Mouse (Mus musculus) kidney, postnatal 36 days (tissue): ENCODE results near the gene Abcg8.
A peak's percentile ranks its signal among the peaks of the same experiment; 100 is the strongest.

Experiments used
- DNase-seq, 2 experiments: peaks; one replicate each; pipeline ENCODE4 v3.0.0; 2021 to 2022; ENCODE audit warnings: mixed read lengths in 2 of 2

The Abcg8 gene

GRCm38 (mm10) chr17:84675951-84676366, at the start of gene Abcg8:
Abcg8 (plus strand) TSS chr17:84676302.
- peak in 1 of 2 experiments; percentile 55 for DNase-seq

GRCm38 (mm10) chr17:84626857-84627305, 49.2 kb upstream of the Abcg8 start:
- DNase-seq, result peak in 1 of 2 experiments; percentile 34

DNA sequence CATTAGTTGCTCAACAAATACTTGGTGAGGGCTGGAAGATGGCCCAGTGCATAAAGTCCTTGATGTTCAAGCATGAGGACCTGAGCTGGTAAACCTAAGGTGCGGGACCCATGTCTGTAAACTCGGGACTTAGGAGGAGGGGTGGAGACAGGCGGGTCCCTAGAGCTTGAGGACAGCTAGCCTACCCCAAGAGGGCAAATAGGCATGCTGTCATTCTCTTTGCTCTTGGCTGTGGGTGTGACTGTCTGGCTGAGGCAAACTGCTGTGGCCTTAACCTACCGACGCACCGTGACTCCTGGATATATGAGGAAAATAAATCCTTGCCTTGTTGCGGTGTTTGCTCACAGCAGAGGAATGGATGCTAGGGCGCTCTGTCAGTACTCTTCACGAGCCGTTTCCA, 48.4 kb upstream of the Abcg8 start:
- DNase-seq, result no peak

DNA sequence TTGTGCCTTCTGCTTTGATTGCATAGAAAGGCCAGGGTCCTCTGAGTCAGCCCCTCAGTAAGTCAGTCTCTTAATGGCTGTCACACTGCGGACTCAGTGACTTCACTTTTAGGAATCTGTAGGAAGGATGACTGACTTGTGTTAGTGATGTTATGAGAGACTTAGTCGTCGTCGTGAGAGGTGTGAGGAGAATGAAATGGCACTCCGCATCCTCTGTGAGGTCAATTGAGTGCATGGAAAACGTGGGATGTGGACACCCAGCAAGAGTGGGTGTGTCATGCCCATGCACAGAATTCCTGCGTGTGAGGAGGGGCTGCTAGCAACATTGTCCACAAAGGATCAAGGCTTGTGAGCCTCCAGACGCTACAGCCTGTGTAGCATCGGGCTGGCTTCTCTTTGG, 47.5 kb upstream of the Abcg8 start:
- DNase-seq, result no peak

GRCm38 (mm10) chr17:84631836-84632235, 44.3 kb upstream of the Abcg8 start:
- no peak for DNase-seq

- DNase-seq, result no peak
Measured at GRCm38 (mm10) chr17:84633443-84633842, 42.7 kb upstream of the Abcg8 start.

GRCm38 (mm10) chr17:84636328-84636727, 39.8 kb upstream of the Abcg8 start:
- DNase-seq, result no peak

DNA sequence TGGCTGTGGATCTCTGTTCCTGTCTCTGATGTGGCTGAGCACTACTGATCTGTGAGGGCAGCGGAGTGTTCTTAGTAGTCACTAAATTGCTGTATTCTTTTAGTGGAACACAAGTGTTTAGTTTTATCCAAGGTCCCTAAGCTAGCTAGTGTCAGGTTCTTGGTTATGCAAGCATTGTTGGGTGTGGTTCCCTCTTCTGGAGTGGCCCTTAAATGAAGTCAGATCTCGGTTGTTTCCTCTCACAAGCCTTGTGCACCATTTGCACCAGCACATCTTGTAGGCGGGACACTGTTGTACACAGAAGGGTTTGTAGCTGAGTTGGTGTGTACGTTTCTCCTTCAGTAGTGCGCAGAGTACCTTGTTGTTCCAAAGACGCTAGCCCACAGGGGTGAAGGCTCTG, 38.1 kb upstream of the Abcg8 start:
- no peak for DNase-seq

DNA sequence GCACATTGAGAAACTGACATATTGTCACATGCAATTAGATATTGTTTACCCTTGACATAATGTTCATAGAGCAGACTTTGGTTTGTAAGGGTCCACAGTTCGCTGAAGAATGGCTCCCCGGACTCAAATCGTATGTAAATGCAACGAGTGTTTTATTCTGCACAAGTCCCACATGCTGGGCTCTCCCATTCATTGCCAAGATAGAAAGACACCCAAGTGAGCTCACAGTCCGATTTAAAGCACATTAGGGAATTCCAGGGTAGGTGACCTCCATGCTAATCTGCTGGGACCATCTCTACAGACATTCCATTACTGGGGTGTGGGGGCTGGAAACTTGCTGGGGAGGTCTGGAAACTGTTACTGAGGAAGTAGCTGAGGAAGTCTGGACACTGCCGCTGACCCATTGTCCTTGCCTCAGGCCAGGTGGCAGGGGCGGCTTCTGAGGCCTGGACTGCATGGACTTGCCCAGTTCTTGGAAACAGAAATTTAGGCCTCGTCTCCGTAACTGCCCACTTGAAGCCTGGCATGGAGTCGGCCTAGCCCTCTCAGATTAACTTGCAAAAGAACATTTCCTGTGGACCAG, 36.2 kb upstream of the Abcg8 start:
- no peak for DNase-seq

- peak; percentile 56 to 82 for DNase-seq
Measured at GRCm38 (mm10) chr17:84641893-84642292, 34.2 kb upstream of the Abcg8 start.

DNA sequence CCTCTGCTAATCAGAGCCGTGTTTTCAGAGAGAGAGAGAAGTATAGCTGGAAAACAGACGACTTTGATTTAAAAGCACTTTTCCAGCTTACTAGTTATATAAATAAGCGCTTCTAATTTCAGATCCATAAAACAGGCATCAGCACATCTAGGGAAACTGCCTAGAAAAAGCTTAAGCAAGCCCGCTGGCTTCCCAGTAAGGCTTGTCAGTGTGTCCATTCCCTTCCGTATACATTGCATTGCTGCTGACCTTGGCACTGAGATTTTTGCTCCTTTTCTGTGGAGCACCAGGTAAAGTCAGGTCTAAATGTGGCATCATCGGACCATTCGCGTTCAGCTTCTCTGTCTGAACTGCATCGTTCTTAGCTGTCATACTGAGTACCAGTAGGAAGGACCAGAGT, 33.8 kb upstream of the Abcg8 start:
- DNase-seq, result no peak

DNA sequence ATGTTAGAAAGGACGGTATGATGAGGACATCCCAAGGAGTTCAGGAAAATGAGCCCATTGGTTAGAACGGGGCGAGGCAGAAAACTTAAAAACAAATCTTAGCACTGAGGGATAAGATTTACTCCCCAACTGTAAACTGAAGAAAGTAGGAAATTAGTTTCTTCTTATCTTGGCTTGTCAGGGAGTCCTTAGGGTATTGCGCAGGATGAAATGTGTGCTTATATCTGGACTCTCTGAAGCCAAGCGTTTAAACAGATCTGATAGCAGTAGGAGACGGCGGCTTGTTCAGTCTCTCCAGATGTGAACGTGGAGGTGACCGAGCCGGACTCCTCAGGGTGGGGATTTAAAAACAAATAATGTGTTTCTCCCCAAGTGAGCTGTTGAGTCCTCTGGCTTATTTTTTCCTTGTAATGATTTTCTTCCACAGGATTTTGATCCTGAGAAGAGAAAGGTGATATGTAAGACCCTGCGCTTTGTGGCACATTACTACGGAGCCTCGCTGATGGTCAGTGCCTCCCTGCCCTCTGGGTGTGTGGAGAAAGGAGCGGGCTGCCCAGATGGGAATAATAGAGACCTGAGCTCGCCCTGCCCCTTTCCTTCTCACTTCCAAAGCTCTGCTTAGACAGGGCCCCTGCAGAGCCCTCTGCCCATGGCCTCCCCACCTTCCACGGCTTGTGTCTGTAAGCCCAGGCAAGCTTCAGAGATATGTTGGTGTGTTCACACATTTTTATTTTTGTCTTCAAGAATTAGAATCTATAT, 31.6 kb upstream of the Abcg8 start:
- no peak for DNase-seq

DNA sequence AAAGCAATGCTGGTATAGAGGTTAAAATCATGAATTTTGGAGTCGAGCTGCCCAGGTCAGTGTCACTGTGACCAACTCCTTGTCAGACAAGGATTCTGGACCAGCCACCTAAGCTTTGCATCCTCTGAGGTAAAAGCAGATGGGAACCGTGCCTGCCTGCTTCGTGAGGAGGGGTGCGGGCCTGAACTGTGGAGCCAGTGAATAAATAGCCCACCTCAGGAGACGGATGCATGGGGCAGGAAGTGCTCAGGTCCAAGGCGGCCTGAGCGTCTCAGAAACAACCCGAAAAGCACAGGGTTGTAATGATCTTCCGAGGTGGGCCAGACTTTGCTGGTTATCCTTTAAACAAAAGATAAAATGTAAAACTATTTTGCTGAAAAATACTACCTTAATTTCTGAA, 31.0 kb upstream of the Abcg8 start:
- no peak for DNase-seq

GRCm38 (mm10) chr17:84645894-84646293, 30.2 kb upstream of the Abcg8 start:
- no peak for DNase-seq

- no peak for DNase-seq
Measured at GRCm38 (mm10) chr17:84646477-84646876, 29.6 kb upstream of the Abcg8 start.

DNA sequence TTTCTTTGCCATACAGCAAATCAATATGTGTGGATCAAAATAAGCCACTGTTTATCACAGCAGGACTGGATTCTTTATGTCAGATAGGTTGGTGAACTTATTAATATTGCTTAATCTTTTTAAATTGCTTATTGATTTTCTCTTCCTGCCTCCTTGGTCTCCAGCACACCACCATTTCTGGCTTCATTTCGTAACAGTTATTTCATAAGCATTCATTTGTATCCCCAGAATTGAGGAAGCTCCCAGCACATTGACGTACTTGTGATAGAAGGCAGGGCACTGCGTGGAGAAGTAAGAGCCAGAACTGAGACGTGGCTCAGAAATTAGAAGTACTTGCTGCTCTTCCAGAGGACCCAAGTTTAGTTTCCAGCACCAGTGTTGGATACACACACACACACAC, 28.5 kb upstream of the Abcg8 start:
- no peak for DNase-seq

DNA sequence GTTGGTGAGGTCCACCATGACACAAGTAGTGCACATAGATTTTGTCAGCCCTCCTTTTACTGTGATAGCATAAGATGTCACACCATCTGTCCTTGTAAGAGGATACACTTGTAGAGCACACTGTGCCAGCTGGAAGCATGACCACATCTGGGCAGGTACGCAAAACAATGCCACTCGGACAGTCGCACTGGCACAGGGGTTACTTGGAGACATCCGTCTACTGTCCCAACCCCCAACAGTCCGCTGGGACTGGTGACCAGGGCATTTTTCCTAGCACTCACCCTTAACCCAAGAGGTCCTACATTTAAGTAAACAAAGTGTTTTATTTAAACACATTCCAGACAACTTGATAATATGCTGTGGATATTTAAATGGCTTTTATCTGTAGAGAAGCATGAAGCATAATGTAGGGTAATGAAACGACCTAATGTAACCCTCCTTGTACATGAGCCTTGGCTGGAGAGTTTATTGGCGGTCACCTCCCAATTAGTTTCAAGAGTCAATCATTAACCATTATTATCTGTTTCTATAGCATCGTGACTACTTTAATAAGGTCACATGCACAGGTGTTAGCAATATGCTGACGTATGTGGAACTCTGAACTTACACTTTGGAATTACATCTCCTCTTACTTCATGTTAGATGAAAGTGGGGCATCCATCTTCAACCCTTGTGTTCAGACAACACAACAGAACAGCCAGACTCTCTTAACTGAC, 25.6 kb upstream of the Abcg8 start:
- DNase-seq, result no peak

DNA sequence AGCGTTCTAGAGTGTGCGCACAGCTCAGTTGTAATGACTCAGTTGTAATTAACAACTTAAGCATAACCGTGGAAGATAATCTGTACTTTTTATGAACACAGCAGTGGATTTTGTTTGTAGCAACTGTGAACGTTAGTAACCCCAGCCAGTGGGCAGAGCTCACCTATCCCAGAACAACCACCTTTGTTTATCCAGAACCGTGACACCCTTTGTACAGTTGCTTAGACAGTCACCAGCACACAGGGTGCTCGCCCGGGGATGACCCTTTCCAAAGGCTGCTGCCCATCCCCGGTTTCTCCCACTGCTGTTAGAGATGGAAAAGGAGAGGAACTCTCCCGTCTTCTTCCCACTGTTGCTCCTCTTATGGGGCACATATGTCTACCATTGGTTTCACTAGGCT, 22.6 kb upstream of the Abcg8 start:
- DNase-seq, result no peak

DNA sequence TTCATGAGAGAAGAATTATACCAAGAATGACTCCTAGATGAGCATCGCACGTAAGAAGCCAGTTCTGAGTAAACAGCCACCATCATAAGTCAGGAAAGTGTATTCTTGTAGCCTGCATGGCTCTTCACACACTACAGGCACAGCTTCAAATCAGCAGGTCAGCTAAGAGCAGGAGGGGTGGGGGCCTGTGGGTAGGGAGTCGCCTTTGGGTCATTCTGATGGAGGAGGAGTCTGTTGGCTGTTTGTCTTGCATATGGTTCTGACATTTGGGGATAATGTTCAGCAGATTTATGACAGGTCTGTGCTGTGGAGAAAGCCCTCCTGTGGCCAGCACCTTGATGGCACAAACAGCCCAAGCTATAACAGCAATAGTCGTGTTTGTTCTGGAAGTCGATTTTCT, 19.9 kb upstream of the Abcg8 start:
- no peak for DNase-seq

GRCm38 (mm10) chr17:84656653-84657421, 19.3 kb upstream of the Abcg8 start:
- no peak for DNase-seq

GRCm38 (mm10) chr17:84657422-84657732, 18.7 kb upstream of the Abcg8 start:
- DNase-seq, result no peak

DNA sequence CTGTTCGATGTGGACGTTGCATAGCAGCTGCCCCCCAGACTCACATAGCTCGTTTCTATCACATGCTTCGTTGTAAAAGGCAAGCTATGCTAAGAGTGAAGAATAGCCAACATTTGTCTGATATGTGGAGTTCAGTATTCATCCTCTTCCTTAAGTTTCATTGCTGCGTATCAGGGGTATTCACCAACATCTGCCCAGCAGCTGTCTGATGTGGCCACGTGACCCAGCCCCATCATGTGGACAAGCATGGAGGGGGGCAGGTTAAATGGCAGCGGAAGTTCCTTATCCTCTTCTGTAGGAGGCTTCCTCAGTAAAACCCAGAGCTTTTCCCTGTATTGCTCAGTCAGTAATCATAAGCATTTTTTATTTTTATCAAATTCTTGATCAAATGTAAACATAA, 18.3 kb upstream of the Abcg8 start:
- peak in 1 of 2 experiments; percentile 24 for DNase-seq

GRCm38 (mm10) chr17:84658195-84658594, 17.9 kb upstream of the Abcg8 start:
- DNase-seq, result no peak
